Mouse (Mus musculus): Measurements from ENCODE around the gene Pcyt1a. TPM values are rescaled to one million over a fixed set of nuclear protein-coding genes. Genes with fewer than 3 reads are reported as not detected.

The Pcyt1a gene
- polyA plus RNA-seq, 1 experiment: 23.8 TPM

GRCm38 (mm10) chr16:32398206-32398605 is 32.5 kb upstream of the Pcyt1a start:
- no peaks in the 10 kb centered on the region for H3K27me3 ChIP-seq (ENCODE audit: control insufficient read depth, insufficient read depth, insufficient read length)
- no peak for TF ChIP-seq USF1 (IDR thresholded peaks at IDR 0.05; ENCODE audit: low read depth)
- TF ChIP-seq E2F4 (IDR thresholded peaks at IDR 0.05; ENCODE audit: insufficient read depth): no peak
- no peak for TF ChIP-seq REST (IDR thresholded peaks at IDR 0.05; ENCODE audit: insufficient read depth, insufficient read length)
- TF ChIP-seq POLR2AphosphoS2 (IDR thresholded peaks at IDR 0.05; ENCODE audit: insufficient read length, low read depth): no peak
- TF ChIP-seq MAX (IDR thresholded peaks at IDR 0.05; ENCODE audit: low read depth): no peak
- no peak for TF ChIP-seq CEBPB (IDR thresholded peaks at IDR 0.05; ENCODE audit: insufficient read depth, poor library complexity, severe bottlenecking)
- no peak for TF ChIP-seq POLR2A (IDR thresholded peaks at IDR 0.05; ENCODE audit: insufficient read length, low read depth)
- TF ChIP-seq MYOG (IDR thresholded peaks at IDR 0.05; ENCODE audit: control insufficient read depth in 1 of 3, insufficient read depth in 1 of 3, insufficient read length in 2 of 3, low read depth in 2 of 3): no peak
- TF ChIP-seq MYOD1 (IDR thresholded peaks at IDR 0.05; ENCODE audit: control insufficient read depth in 1 of 3, insufficient read length in 2 of 3, low read depth in 2 of 3): no peak
- TF ChIP-seq SRF (IDR thresholded peaks at IDR 0.05; ENCODE audit: control insufficient read depth, insufficient read length, low read depth): no peak
- no peak for TF ChIP-seq TCF3 (IDR thresholded peaks at IDR 0.05; ENCODE audit: insufficient read length, low read depth)
- no peak for TF ChIP-seq TCF12 (IDR thresholded peaks at IDR 0.05; ENCODE audit: insufficient read depth, poor library complexity, severe bottlenecking)
- H3K4me2 ChIP-seq (ENCODE audit: low read depth): no peak overlapping the region
- no peaks in the 10 kb centered on the region for H3K79me2 ChIP-seq (ENCODE audit: control insufficient read depth, insufficient read depth)
- no peak overlapping the region for H3K4me3 ChIP-seq
- H3K36me3 ChIP-seq (ENCODE audit: control insufficient read depth, insufficient read depth): no peaks in the 10 kb centered on the region
- no peak overlapping the region for H3ac ChIP-seq (ENCODE audit: control insufficient read depth, insufficient read length)

GRCm38 (mm10) chr16:32400267-32400666 is 30.5 kb upstream of the Pcyt1a start, which contains the start of gene Tm4sf19:
Gene Tm4sf19, plus strand, starts transcription at chr16:32400506.
- Histone ChIP-seq H3K4me3 (no peak within 1 kb of the TSS), H3K27me3 (ENCODE audit: control insufficient read depth, insufficient read depth, insufficient read length) (no peaks in the 10 kb centered on the region), H3K4me2 (ENCODE audit: low read depth) (no peak within 1 kb of the TSS), H3K79me2 (ENCODE audit: control insufficient read depth, insufficient read depth) (no peaks in the 10 kb centered on the region), H3K36me3 (ENCODE audit: control insufficient read depth, insufficient read depth) (no peaks in the 10 kb centered on the region), H3ac (ENCODE audit: control insufficient read depth, insufficient read length) (no peak within 1 kb of the TSS)
- no peak for TF ChIP-seq POLR2AphosphoS2 (IDR thresholded peaks at IDR 0.05; ENCODE audit: insufficient read length, low read depth)
- TF ChIP-seq MAX (IDR thresholded peaks at IDR 0.05; ENCODE audit: low read depth): no peak
- no peak for TF ChIP-seq REST (IDR thresholded peaks at IDR 0.05; ENCODE audit: insufficient read depth, insufficient read length)
- no peak for TF ChIP-seq USF1 (IDR thresholded peaks at IDR 0.05; ENCODE audit: low read depth)
- no peak for TF ChIP-seq TCF12 (IDR thresholded peaks at IDR 0.05; ENCODE audit: insufficient read depth, poor library complexity, severe bottlenecking)
- no peak for TF ChIP-seq TCF3 (IDR thresholded peaks at IDR 0.05; ENCODE audit: insufficient read length, low read depth)
- no peak for TF ChIP-seq MYOD1 (IDR thresholded peaks at IDR 0.05; ENCODE audit: control insufficient read depth in 1 of 3, insufficient read length in 2 of 3, low read depth in 2 of 3)
- no peak for TF ChIP-seq SRF (IDR thresholded peaks at IDR 0.05; ENCODE audit: control insufficient read depth, insufficient read length, low read depth)
- no peak for TF ChIP-seq CEBPB (IDR thresholded peaks at IDR 0.05; ENCODE audit: insufficient read depth, poor library complexity, severe bottlenecking)
- no peak for TF ChIP-seq POLR2A (IDR thresholded peaks at IDR 0.05; ENCODE audit: insufficient read length, low read depth)
- TF ChIP-seq E2F4 (IDR thresholded peaks at IDR 0.05; ENCODE audit: insufficient read depth): no peak
- TF ChIP-seq MYOG (IDR thresholded peaks at IDR 0.05; ENCODE audit: control insufficient read depth in 1 of 3, insufficient read depth in 1 of 3, insufficient read length in 2 of 3, low read depth in 2 of 3): no peak

DNA sequence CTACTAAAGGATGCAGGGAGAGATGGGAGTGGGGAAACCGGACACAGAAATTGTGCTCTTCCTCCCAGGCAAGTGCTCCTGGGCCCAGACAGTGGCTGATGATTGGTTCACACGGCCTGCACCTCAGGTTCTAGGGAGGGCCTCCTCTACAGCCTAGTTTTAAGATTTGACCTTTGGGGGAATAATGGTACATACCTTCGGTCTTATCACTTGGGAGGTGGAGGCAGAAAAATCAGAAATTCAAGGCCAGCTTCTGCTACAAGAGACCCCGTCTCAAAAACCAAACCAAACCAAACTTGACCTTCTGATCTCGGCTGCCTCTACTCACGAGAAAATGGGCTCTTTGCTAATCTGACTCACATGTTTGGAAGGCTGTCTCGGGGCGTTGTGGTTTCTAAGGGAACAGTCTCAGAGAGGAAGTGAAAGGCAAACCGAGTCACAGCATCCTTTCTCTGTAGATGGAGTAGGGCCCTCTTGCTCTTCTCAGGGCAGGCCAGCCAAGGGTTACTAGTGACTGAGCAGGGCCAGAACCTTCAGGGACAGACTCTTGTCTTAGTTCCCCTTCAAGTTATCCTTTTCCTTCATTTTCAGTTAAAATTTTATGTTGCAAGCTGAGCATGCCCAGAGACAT is 29.3 kb upstream of the Pcyt1a start:
- Histone ChIP-seq H3K4me3 (no peak overlapping the region), H3ac (ENCODE audit: control insufficient read depth, insufficient read length) (no peak overlapping the region)

GRCm38 (mm10) chr16:32402818-32403217 is 27.9 kb upstream of the Pcyt1a start:
- Histone ChIP-seq H3ac (ENCODE audit: control insufficient read depth, insufficient read length) (no peak overlapping the region), H3K79me2 (ENCODE audit: control insufficient read depth, insufficient read depth) (no peaks in the 10 kb centered on the region), H3K36me3 (ENCODE audit: control insufficient read depth, insufficient read depth) (no peaks in the 10 kb centered on the region), H3K4me3 (no peak overlapping the region), H3K4me2 (ENCODE audit: low read depth) (no peak overlapping the region), H3K27me3 (ENCODE audit: control insufficient read depth, insufficient read depth, insufficient read length) (no peaks in the 10 kb centered on the region)
- TF ChIP-seq POLR2A (IDR thresholded peaks at IDR 0.05; ENCODE audit: insufficient read length, low read depth) (no peak), E2F4 (IDR thresholded peaks at IDR 0.05; ENCODE audit: insufficient read depth) (no peak), POLR2AphosphoS2 (IDR thresholded peaks at IDR 0.05; ENCODE audit: insufficient read length, low read depth) (no peak), TCF3 (IDR thresholded peaks at IDR 0.05; ENCODE audit: insufficient read length, low read depth) (no peak), MYOG (IDR thresholded peaks at IDR 0.05; ENCODE audit: control insufficient read depth in 1 of 3, insufficient read depth in 1 of 3, insufficient read length in 2 of 3, low read depth in 2 of 3) (no peak), MYOD1 (IDR thresholded peaks at IDR 0.05; ENCODE audit: control insufficient read depth in 1 of 3, insufficient read length in 2 of 3, low read depth in 2 of 3) (no peak)

More for the DNA sequence above, 29.3 kb upstream of the Pcyt1a start:
- H3K4me2 ChIP-seq (ENCODE audit: low read depth): no peak overlapping the region
- H3K79me2 ChIP-seq (ENCODE audit: control insufficient read depth, insufficient read depth): no peaks in the 10 kb centered on the region
- H3K27me3 ChIP-seq (ENCODE audit: control insufficient read depth, insufficient read depth, insufficient read length): no peaks in the 10 kb centered on the region
- TF ChIP-seq E2F4 (IDR thresholded peaks at IDR 0.05; ENCODE audit: insufficient read depth): no peak
- TF ChIP-seq SRF (IDR thresholded peaks at IDR 0.05; ENCODE audit: control insufficient read depth, insufficient read length, low read depth): no peak
- no peak for TF ChIP-seq POLR2AphosphoS2 (IDR thresholded peaks at IDR 0.05; ENCODE audit: insufficient read length, low read depth)
- TF ChIP-seq USF1 (IDR thresholded peaks at IDR 0.05; ENCODE audit: low read depth): no peak
- TF ChIP-seq CEBPB (IDR thresholded peaks at IDR 0.05; ENCODE audit: insufficient read depth, poor library complexity, severe bottlenecking): no peak
- no peak for TF ChIP-seq TCF3 (IDR thresholded peaks at IDR 0.05; ENCODE audit: insufficient read length, low read depth)
- no peak for TF ChIP-seq POLR2A (IDR thresholded peaks at IDR 0.05; ENCODE audit: insufficient read length, low read depth)
- TF ChIP-seq MYOD1 (IDR thresholded peaks at IDR 0.05; ENCODE audit: control insufficient read depth in 1 of 3, insufficient read length in 2 of 3, low read depth in 2 of 3): no peak
- no peak for TF ChIP-seq TCF12 (IDR thresholded peaks at IDR 0.05; ENCODE audit: insufficient read depth, poor library complexity, severe bottlenecking)
- TF ChIP-seq REST (IDR thresholded peaks at IDR 0.05; ENCODE audit: insufficient read depth, insufficient read length): no peak
- no peak for TF ChIP-seq MYOG (IDR thresholded peaks at IDR 0.05; ENCODE audit: control insufficient read depth in 1 of 3, insufficient read depth in 1 of 3, insufficient read length in 2 of 3, low read depth in 2 of 3)
- TF ChIP-seq MAX (IDR thresholded peaks at IDR 0.05; ENCODE audit: low read depth): no peak
- no peaks in the 10 kb centered on the region for H3K36me3 ChIP-seq (ENCODE audit: control insufficient read depth, insufficient read depth)
